In genomic region chr4:99163547-99163946, GRCm38 (mm10) we compare ENCODE assay signal across 10 mouse cellular contexts. TPM values are rescaled to one million over a fixed set of nuclear protein-coding genes. Genes with fewer than 3 reads are reported as not detected.
DNase-seq lines count a peak whose midpoint lies in the region; ATAC-seq lines count a peak whose summit lies in the region.
"Had no signal": no experiment of that assay in that cellular context is flagged by ENCODE, and none has a peak within 500 bp of the region (broad histone marks: within the 10 kb centered on the region; RNA-seq: fewer than 3 reads in every experiment).

No protein-coding gene starts in this region.

- DNase-seq in embryonic facial prominence, embryonic 11.5 days (ENCODE audit: low spot score): peak; percentile 15
- DNase-seq in embryonic facial prominence, embryonic 10.5 days (ENCODE audit: low spot score): no peak
- peak; percentile 78 for DNase-seq in 3T3-L1 (ENCODE audit: low read depth, low spot score)
- peak; percentile 42 for DNase-seq in embryo, embryonic 10.5 days (ENCODE audit: low spot score)
- DNase-seq in cerebellum, adult 11-12 months: no peak
- DNase-seq in left cerebral cortex, postnatal 14 days (ENCODE audit: low spot score in 2 of 2): no peak
- DNase-seq: gastrocnemius, postnatal 10 days; kidney, postnatal 10 days had no signal

- intact Hi-C loops in left cerebral cortex, postnatal 14 days (cut with DNase I): no loop called here

- no peaks in the 10 kb centered on the region for H3K27me3 ChIP-seq in embryonic facial prominence, embryonic 11.5 days (ENCODE audit: control insufficient read depth, insufficient read depth, low read length)
- peaks cover 43% of the 10 kb centered on the region for H3K27me3 ChIP-seq in embryonic facial prominence, embryonic 10.5 days (replicated peaks; ENCODE audit: low read depth, poor library complexity, severe bottlenecking)
- peaks cover 3% of the 10 kb centered on the region for H3K27me3 ChIP-seq in megakaryocyte, embryonic 14.5 days (replicated peaks)

- no peak overlapping the region for H3K4me3 ChIP-seq in embryonic facial prominence, embryonic 11.5 days (ENCODE audit: low read depth, low read length)
- no peak overlapping the region for H3K4me3 ChIP-seq in embryonic facial prominence, embryonic 10.5 days
- H3K4me3 ChIP-seq in megakaryocyte, embryonic 14.5 days (replicated peaks): peak overlapping the region; percentile 85

- H3K36me3 ChIP-seq in embryonic facial prominence, embryonic 11.5 days (replicated peaks; ENCODE audit: control insufficient read depth, insufficient read depth, low read depth, low read length): no peaks in the 10 kb centered on the region
- H3K36me3 ChIP-seq in embryonic facial prominence, embryonic 10.5 days (replicated peaks): no peaks in the 10 kb centered on the region
- H3K36me3 ChIP-seq in megakaryocyte, embryonic 14.5 days (replicated peaks; ENCODE audit: low read length): no peaks in the 10 kb centered on the region

- no peaks in the 10 kb centered on the region for H3K4me1 ChIP-seq in embryonic facial prominence, embryonic 11.5 days (ENCODE audit: control insufficient read depth, insufficient read depth, low read length)
- H3K4me1 ChIP-seq in embryonic facial prominence, embryonic 10.5 days: peaks cover 38% of the 10 kb centered on the region
- peaks cover 14% of the 10 kb centered on the region for H3K4me1 ChIP-seq in megakaryocyte, embryonic 14.5 days

- no peaks in the 10 kb centered on the region for H3K9me3 ChIP-seq in embryonic facial prominence, embryonic 11.5 days (replicated peaks; ENCODE audit: control insufficient read depth, low read length)
- no peaks in the 10 kb centered on the region for H3K9me3 ChIP-seq in embryonic facial prominence, embryonic 10.5 days
- no peaks in the 10 kb centered on the region for H3K9me3 ChIP-seq in megakaryocyte, embryonic 14.5 days

- H3K4me2 ChIP-seq in embryonic facial prominence, embryonic 11.5 days (ENCODE audit: low read depth, low read length): no peak overlapping the region

- H3K27ac ChIP-seq in embryonic facial prominence, embryonic 11.5 days (replicated peaks; ENCODE audit: low read depth, low read length): no peak overlapping the region
- no peak overlapping the region for H3K27ac ChIP-seq in embryonic facial prominence, embryonic 10.5 days (replicated peaks)

- ATAC-seq in embryonic facial prominence, embryonic 11.5 days (replicated peaks; ENCODE audit: insufficient number of reproducible peaks, low FRiP score, low TSS enrichment, low read depth): no peak; the same call in 1 of the 2 replicates
- ATAC-seq in activated CD4-positive, CD25-positive, alpha-beta regulatory T cell, adult 4 months: no peak

- no peak overlapping the region for H3K9ac ChIP-seq in embryonic facial prominence, embryonic 11.5 days (replicated peaks; ENCODE audit: low read length)

- 15% methylated on average over 4 of the region's 4 CpGs for WGBS in embryonic facial prominence, embryonic 11.5 days
- 18% methylated on average over 4 of the region's 4 CpGs for WGBS in embryonic facial prominence, embryonic 10.5 days

RNA-seq across cellular contexts. Expression of gene Atg4c, which starts 30.2 kb away (rescaled TPM):
- 16.6 and 17.7 TPM in 2 replicates for polyA plus RNA-seq in embryonic facial prominence, embryonic 11.5 days (2014; fragmentation: Nextera tagmentation; extraction: Ambion mirVana)
- polyA plus RNA-seq in embryonic facial prominence, embryonic 10.5 days (2016; fragmentation: Nextera tagmentation; extraction: Ambion mirVana): 12.7 and 15.0 TPM in 2 replicates
- 0.06 TPM in 1 of 2 replicates, not detected in the other for polyA plus RNA-seq in megakaryocyte, embryonic 14.5 days (2012; ENCODE audit: insufficient read depth, low replicate concordance)
- 1 to 10 TPM in 1 of 2 experiments, under 1 TPM in 1; 0.50 to 1.1 TPM for polyA plus RNA-seq in activated CD4-positive, CD25-positive, alpha-beta regulatory T cell, adult 4 months (2017; shearing (Covaris generic))
- total RNA-seq in left cerebral cortex, postnatal 14 days (2021): 10 to 100 TPM; 37.6 to 39.1 TPM

RNA-seq across cellular contexts. Expression of gene Dock7, which starts 42.8 kb away (rescaled TPM):
- polyA plus RNA-seq in embryonic facial prominence, embryonic 11.5 days (2014; fragmentation: Nextera tagmentation; extraction: Ambion mirVana): 94.9 and 106 TPM in 2 replicates
- 81.8 and 82.1 TPM in 2 replicates for polyA plus RNA-seq in embryonic facial prominence, embryonic 10.5 days (2016; fragmentation: Nextera tagmentation; extraction: Ambion mirVana)
- 0.41 TPM in 1 of 2 replicates, not detected in the other for polyA plus RNA-seq in megakaryocyte, embryonic 14.5 days (2012; ENCODE audit: insufficient read depth, low replicate concordance)
- polyA plus RNA-seq in activated CD4-positive, CD25-positive, alpha-beta regulatory T cell, adult 4 months (2017; shearing (Covaris generic)): 1 to 10 TPM in 1 of 2 experiments, not detected in 1; 1.2 TPM
- total RNA-seq in left cerebral cortex, postnatal 14 days (2021): 10 to 100 TPM; 48.4 to 49.6 TPM

Comparison
In these comparisons a context has a peak if more than half of its experiments do, and no peak if none do; other contexts are left out.
1. DNase-seq: peak in embryonic facial prominence, embryonic 11.5 days (single experiment), 3T3-L1 (single experiment) and embryo, embryonic 10.5 days (single experiment); none in embryonic facial prominence, embryonic 10.5 days (single experiment), cerebellum, adult 11-12 months (single experiment) and left cerebral cortex, postnatal 14 days (0 of 2).
2. RNA of gene Dock7, which starts 42.8 kb away (polyA plus RNA-seq): 94.9 to 106 TPM in embryonic facial prominence, embryonic 11.5 days and 81.8 to 82.1 TPM in embryonic facial prominence, embryonic 10.5 days; 1.2 TPM in activated CD4-positive, CD25-positive, alpha-beta regulatory T cell, adult 4 months and 0.41 TPM in megakaryocyte, embryonic 14.5 days; every median in the first group is over 10 times any median in the second.